Mouse (Mus musculus) megakaryocyte, embryonic 14.5 days (primary cell): Measurements from ENCODE around the gene E130309D02Rik. TPM values are rescaled to one million over a fixed set of nuclear protein-coding genes. Genes with fewer than 3 reads are reported as not detected.

Experiments
- H3K27me3 ChIP-seq: replicated peaks from 2 replicates; pipeline ENCODE3; 2012; ENCODE audit warnings: inconsistent platforms
- H3K36me3 ChIP-seq: replicated peaks from 2 replicates; pipeline ENCODE3; 2012; ENCODE audit warnings: low read length, inconsistent platforms, mixed read lengths
- H3K4me1 ChIP-seq: 2 replicates; pipeline ENCODE4 v1.6.1; 2012; ENCODE audit warnings: inconsistent platforms
- H3K4me3 ChIP-seq: replicated peaks from 2 replicates; pipeline ENCODE3; 2012; ENCODE audit warnings: moderate library complexity, mild to moderate bottlenecking, inconsistent platforms
- H3K9me3 ChIP-seq: 2 replicates; pipeline ENCODE4 v1.6.1; 2012; ENCODE audit warnings: inconsistent platforms
- FLI1 ChIP-seq: IDR thresholded peaks from 2 replicates; pipeline ENCODE4 v1.6.1; 2012; ENCODE audit warnings: low read length, inconsistent platforms, mixed read lengths
- GATA1 ChIP-seq: IDR thresholded peaks from 3 replicates; pipeline ENCODE4 v1.6.1; 2012; ENCODE audit warnings: mixed read lengths, low read length, inconsistent platforms, borderline replicate concordance
- polyA plus RNA-seq: library from polyadenylated mRNA; stranded (reverse); fragments of >175 nt; gene quantifications from 2 replicates; pipeline ENCODE4 v1.2.3, GENCODE M21; 2012; ENCODE audit warnings: low replicate concordance; ENCODE audit not compliant: insufficient read depth

Gene E130309D02Rik
- polyA plus RNA-seq, 1 experiment = 53.2 TPM

DNA sequence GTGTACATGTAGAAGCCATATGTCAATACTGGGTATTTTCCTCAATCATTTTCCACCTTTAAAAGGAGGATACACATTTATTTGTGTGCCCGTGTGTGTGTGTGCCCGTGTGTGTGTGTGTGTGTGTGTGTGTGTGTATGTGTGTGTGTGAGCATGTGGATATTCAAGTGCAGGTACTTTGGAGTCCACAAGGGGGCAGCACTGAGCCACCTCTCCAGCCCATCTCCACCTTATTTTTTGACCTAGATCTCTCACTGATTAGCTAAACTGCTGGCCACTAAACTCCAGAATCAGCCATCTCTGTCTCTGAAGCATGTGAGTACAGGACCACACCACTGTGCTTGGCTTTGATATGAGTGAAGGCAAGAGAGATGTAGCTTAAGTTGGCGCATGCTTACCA, 20.3 kb downstream of the E130309D02Rik start:
- Histone ChIP-seq H3K9me3 (peaks cover 15% of the 10 kb centered on the region), H3K36me3 (peaks cover 18% of the 10 kb centered on the region), H3K4me3 (no peak overlapping the region), H3K4me1 (peaks cover 26% of the 10 kb centered on the region), H3K27me3 (peaks cover 56% of the 10 kb centered on the region)
- TF ChIP-seq GATA1 (no peak), FLI1 (no peak)

DNA sequence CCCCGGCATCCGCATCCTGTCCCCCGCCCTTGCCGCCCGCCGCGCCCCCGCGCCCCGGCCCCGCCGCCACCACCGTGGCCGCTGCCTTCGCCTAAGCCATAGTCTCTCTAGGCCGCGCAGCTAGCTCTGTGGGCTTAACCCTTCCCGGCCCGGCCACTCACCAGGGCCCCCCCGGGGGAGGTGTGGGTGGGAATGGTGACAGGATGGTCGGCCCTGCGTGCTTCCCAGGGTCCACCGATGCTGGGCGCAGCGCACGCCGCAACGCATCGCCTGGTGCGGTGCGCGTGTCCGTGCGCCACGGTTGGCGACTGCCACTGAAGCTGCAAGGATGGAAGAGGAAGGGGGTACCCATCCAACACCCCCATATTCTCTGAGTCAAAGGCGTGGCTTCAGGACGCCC, 21.8 kb downstream of the E130309D02Rik start, which contains the start of gene Zfp853:
Gene Zfp853, minus strand, starts transcription at position 220 of the 400 bp plus-strand sequence.
- Histone ChIP-seq H3K9me3 (peaks cover 27% of the 10 kb centered on the region), H3K4me1 (peaks cover 31% of the 10 kb centered on the region), H3K4me3 (peak within 1 kb of the TSS; percentile 1), H3K36me3 (peaks cover 5% of the 10 kb centered on the region), H3K27me3 (peaks cover 71% of the 10 kb centered on the region)
- no peak for TF ChIP-seq FLI1
- TF ChIP-seq GATA1 = no peak

DNA sequence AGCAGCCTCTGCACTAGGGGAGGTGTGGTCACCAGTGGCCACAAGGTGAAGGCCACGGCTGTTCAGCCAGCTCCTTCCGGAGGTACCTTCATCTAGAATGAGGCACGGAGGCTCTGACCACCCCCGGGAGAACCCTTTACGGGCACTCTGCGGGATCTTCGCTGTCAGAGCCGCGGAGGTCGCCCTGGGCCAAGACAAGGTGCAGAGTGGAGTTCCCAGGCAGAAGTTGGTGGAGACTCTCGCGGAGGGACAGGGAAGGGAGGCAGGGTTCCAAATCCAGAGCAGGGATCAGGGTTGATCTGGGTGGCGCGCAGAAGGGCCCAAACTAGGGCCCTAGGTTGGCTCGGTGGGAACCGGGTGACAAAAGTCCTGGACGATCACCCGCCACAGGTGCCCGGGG, 22.3 kb downstream of the E130309D02Rik start:
- Histone ChIP-seq H3K27me3 (peaks cover 76% of the 10 kb centered on the region), H3K36me3 (peaks cover under 1% of the 10 kb centered on the region), H3K4me1 (peaks cover 36% of the 10 kb centered on the region), H3K9me3 (peaks cover 33% of the 10 kb centered on the region), H3K4me3 (no peak overlapping the region)
- TF ChIP-seq FLI1 (no peak), GATA1 (no peak)

- Histone ChIP-seq H3K4me1 (peaks cover 26% of the 10 kb centered on the region), H3K27me3 (peaks cover 99% of the 10 kb centered on the region), H3K9me3 (peaks cover 25% of the 10 kb centered on the region), H3K36me3 (no peaks in the 10 kb centered on the region), H3K4me3 (no peak overlapping the region)
- TF ChIP-seq FLI1 (no peak), GATA1 (no peak)
These were observed 25.9 kb downstream of the E130309D02Rik start for GRCm38 (mm10) chr5:143289299-143289698.

GRCm38 (mm10) chr5:143288378-143288911, 26.7 kb downstream of the E130309D02Rik start:
- Histone ChIP-seq H3K9me3 (peaks cover 25% of the 10 kb centered on the region; the same call in 1 of the 2 replicates), H3K36me3 (no peaks in the 10 kb centered on the region), H3K4me1 (peaks cover 21% of the 10 kb centered on the region), H3K27me3 (peaks cover 96% of the 10 kb centered on the region), H3K4me3 (peak overlapping the region; percentile 79)
- TF ChIP-seq GATA1 (no peak), FLI1 (no peak)

GRCm38 (mm10) chr5:143287774-143288328, 27.3 kb downstream of the E130309D02Rik start:
- Histone ChIP-seq H3K27me3 (peaks cover 93% of the 10 kb centered on the region), H3K4me3 (peak overlapping the region; percentile 79), H3K9me3 (peaks cover 30% of the 10 kb centered on the region), H3K36me3 (no peaks in the 10 kb centered on the region), H3K4me1 (peaks cover 16% of the 10 kb centered on the region)
- no peak for TF ChIP-seq FLI1
- no peak for TF ChIP-seq GATA1

DNA sequence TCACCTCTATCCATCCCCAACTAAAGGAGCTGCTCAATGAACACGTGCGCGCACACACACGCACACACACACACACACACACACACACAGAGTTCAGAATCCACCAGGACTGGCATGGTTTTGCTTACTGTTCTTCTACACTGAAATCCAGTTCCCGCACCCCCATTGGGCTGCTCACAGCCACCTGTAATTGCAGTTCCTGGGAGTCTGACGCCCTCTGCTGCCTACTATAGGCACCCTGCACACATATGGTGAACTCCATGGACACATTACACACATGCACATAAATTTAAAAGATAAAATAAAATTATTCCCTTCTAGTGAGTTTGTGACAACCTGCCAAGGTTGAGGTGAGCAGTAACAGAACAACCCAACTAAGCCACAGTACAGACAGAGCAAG, 30.4 kb downstream of the E130309D02Rik start:
- H3K4me3 ChIP-seq = no peak overlapping the region
- H3K9me3 ChIP-seq = peaks cover 26% of the 10 kb centered on the region
- H3K4me1 ChIP-seq = peaks cover 22% of the 10 kb centered on the region
- TF ChIP-seq GATA1 (no peak), FLI1 (no peak)
- peaks cover 82% of the 10 kb centered on the region for H3K27me3 ChIP-seq
- no peaks in the 10 kb centered on the region for H3K36me3 ChIP-seq

GRCm38 (mm10) chr5:143279247-143279646, 35.9 kb downstream of the E130309D02Rik start:
- Histone ChIP-seq H3K4me3 (no peak overlapping the region), H3K27me3 (peaks cover 77% of the 10 kb centered on the region), H3K4me1 (peaks cover 11% of the 10 kb centered on the region), H3K9me3 (peaks cover 13% of the 10 kb centered on the region), H3K36me3 (no peaks in the 10 kb centered on the region)
- TF ChIP-seq FLI1 (no peak), GATA1 (no peak)

GRCm38 (mm10) chr5:143275761-143276160, 39.4 kb downstream of the E130309D02Rik start:
- Histone ChIP-seq H3K27me3 (peaks cover 81% of the 10 kb centered on the region), H3K9me3 (peaks cover 6% of the 10 kb centered on the region; the same call in 1 of the 2 replicates), H3K4me1 (peaks cover 26% of the 10 kb centered on the region), H3K36me3 (no peaks in the 10 kb centered on the region), H3K4me3 (no peak overlapping the region)
- TF ChIP-seq FLI1 (no peak), GATA1 (no peak)

- H3K4me1 ChIP-seq = peaks cover 45% of the 10 kb centered on the region
- H3K4me3 ChIP-seq = no peak overlapping the region
- TF ChIP-seq GATA1 (no peak), FLI1 (no peak)
- H3K36me3 ChIP-seq = no peaks in the 10 kb centered on the region
- H3K27me3 ChIP-seq = peaks cover 80% of the 10 kb centered on the region
- H3K9me3 ChIP-seq = 0 out of 2 replicates have a peak, but pooled peaks cover 2% of the 10 kb centered on the region
These were observed 42.4 kb downstream of the E130309D02Rik start for GRCm38 (mm10) chr5:143272540-143273330.
